Mouse (Mus musculus): ENCODE data around the gene Mamstr.

- TF ChIP-seq POLR2A (IDR thresholded peaks at IDR 0.05; ENCODE audit: borderline replicate concordance, insufficient read depth, low read length) (no peak), CTCF (IDR thresholded peaks at IDR 0.05; ENCODE audit: borderline replicate concordance, insufficient read depth, low read depth, low read length) (no peak)
These were observed 21.1 kb downstream of the Mamstr start for GRCm38 (mm10) chr7:45660746-45661478.
